Mouse (Mus musculus): Measurements from ENCODE around the gene Cacna2d4.

Gene Cacna2d4

DNA sequence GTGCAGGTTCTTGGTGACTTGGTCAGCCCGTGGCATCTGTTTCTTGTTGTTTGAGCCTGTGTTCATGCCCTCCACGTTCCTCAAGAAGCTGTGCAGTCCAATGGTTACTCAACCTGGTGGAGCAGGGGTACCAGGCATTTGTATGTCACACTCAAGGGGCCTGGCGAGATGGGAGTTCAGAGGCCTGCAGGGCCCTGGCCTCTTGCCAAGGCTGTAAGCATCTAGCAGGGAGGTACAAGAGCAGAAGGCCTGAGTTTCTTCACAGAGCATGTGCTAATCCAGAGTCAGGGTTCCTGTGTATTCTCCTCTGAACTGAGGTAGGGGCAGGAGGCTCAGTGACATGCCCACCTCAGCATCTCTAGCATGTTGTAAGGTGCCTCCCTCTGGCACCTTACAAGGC lies 76.8 kb downstream of the Cacna2d4 start:
- DNase-seq (ENCODE audit: low read depth), result no peak

DNA sequence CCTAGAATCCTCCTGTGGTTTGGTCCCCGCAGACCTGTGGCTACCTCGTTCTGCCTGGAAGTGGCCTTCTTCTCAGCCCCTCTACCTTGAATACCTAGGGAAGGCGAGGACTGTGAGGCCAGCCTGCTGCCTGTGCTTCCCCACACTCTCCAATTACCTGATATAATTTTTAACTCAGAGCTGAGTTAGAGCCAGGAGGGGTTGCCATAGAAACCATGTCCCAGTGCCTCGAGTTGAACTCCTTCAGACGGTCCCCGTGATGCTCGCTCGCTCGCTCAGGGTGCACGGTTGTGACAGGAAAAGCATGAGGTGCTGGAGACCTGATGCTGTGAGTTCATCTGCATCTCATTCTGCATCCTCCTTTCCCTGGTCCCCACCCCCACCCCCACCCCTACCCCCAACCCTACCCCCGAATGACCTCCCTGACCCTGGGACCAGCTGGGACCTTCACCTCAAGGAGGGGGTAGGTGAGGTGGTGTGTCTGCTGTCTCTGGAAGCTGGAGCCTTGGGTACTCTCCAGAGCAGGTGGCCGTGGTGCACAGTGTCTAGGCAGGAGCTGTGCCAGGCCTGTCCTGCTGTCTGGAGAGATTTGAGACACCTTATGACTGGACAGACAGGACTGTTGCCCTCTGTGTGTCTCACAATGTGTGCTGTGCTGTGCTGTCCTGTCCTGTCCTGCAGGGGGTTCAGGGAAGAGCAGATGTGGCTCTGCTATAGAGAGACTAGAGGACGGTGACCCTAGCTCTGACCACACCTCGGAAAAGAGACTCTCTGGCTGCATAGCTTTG lies 77.5 kb downstream of the Cacna2d4 start:
- DNase-seq (ENCODE audit: low read depth), result no peak

DNA sequence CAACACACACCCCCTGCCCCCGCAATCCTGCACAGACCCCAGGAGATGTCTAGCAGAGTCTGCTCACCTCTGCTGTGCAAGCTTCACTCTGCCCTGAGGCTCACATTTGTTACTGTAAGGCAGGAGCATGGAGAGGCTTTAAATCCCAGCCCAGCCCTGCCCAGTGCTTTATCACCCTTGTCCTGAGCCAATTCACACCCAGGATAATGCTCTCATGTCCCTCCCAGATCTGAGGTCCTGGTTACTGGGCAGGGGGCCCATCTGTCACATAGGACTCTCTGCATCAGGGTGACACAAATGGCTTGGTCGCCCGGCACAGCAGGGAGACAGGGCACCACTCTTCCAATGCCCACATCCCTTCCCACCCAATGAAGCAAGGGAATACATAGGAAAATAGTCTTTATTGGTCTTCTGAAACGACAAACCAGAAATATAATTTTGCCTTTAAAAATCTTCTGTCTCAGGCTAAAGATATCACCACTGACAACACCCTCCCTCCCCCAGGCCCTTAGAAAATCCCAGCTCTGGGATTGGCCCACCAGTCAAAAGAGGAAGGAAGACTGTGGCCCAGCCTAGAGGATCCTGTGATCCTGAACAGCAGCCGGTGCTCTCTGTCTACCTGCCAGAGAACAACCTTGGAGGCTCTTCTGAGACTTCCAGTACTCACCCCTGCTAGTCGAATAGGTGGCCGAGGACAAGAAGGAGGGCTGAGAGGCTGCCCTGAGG lies 78.6 kb downstream of the Cacna2d4 start:
- no peak for DNase-seq (ENCODE audit: low read depth)

DNA sequence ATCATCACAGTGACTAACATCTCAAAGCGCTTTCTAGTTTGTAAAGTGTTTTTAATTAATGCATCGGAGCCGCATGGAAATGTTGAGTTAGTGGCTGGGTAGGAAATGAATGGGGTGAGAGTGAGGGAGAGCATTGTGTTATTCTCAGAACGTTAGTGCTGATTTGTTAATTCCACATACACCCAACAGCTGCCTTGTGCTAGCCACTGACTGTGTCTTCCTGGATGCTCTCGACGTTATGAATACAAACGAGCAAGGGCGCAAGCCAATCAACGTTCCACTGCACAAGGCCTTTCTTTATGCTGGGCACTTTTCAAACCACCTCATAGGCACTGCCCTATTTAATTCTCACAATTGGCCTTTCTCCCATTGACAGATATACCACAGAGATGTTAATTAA lies 82.4 kb downstream of the Cacna2d4 start:
- no peak for DNase-seq (ENCODE audit: low read depth)

DNA sequence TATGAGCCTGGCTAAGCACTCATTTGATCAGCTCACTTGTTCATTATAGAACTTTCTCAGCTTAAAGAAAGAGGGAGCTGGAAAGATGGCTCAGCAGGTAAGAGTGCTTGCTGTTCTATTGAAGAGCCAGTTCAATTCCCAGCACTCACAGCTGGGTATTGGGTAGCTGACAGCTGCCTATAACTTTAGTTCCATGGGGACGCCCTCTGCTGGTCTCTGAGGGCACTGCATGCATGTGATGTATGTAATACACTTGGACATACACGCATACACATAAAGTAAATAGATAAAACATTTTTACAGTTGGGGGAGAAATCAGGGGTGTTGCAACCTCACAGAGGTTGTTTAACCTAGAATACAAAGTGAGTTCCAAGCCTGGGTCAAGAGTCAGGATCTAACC lies 83.0 kb downstream of the Cacna2d4 start:
- no peak for DNase-seq (ENCODE audit: low read depth)

DNA sequence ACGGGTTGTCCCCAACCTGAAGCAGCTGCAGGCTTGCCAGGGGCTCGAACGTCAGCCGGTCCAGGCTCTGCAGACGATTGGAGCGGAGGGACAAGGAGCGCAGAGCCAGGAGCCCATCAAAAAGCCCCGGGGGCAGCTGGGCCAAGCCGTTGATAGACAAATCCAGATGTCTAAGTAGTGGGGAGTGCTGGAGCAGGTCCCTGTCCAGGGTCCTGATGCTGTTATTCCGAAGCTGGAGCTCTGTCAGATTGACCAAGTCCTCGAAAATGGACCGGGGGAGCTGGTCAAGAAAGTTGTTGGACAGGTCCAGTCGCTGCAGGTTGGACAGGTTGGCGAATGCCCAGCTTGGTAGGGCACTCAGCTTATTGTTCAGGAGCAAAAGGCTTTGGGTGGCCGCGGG lies 84.2 kb downstream of the Cacna2d4 start:
- peak; percentile 29 for DNase-seq (ENCODE audit: low read depth)

DNA sequence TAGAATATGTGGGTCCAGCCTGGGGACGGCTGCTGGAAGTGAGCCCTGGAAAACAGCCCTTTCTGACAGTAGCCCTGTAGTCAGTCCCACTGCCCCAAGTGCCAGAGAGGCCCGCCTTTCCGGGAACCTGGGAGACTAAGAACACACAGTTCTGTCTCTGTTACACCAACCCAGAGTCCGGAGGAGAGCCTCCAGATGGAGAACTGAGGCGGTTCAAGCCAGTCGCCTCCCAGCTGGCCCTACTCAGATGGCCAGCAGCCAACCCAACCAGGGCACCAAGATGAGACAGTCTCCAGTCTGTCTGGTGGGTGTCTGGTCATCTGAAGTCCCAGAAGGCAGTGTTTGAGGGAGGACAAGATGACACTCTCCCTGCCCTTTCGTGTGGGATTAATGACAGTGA lies 85.4 kb downstream of the Cacna2d4 start:
- no peak for DNase-seq (ENCODE audit: low read depth)

DNA sequence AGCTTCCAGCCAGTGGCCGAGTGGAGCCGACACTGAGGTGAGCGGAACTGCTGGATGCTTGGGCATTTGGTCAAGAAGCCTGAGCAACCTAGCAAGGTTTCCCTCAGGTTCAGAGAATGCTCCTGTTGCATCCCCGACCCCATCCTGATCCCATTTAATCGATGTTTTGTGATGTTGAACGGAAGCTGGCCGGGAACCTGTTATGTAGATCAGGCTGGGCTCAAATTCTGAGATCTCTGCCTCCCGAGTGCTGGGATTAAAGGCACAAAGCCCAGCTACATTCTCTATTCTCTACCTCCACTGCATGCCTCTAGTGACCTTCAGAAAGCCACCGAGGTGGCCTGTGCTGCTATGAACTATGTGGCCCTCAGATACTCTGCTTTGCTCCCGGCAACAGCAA lies 88.5 kb downstream of the Cacna2d4 start:
- DNase-seq (ENCODE audit: low read depth), result no peak

DNA sequence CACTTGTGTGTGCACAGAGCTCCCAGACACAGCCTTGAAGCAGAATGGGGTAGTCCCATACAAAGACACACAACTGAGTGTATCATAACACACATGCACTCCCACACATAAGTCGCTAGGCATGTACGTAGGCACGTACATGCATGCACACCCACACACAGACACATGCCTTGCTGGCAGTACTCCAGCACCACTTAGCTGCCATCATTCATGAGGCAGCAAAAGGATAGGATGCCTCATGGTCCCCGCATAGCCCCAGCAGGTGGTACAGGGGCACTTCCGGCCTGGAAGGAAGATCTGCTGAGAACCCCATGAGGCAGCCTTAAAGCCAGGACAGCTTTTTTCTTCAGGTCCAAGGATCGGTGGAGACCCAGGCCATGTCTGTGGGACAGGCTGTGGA lies 89.7 kb downstream of the Cacna2d4 start:
- no peak for DNase-seq (ENCODE audit: low read depth)

DNA sequence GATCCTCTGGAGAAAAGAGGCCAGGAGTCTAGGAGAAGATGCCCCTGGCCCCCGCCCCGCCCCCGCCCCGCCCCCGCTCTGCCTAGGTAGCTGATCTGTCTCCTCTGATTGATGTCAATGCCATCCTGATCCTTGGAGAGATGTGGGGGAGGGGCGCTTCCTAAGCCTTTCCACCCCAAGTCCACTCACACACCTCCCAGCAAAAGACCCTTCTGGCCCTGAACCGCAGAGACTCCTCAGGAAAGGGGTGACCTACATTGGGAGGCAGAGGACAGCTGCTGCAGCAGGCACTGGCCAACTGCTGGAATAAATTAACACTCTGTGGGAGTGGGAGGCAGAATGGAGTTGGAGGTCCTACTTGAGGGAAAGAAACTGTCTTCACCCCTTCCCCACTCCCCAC lies 90.2 kb downstream of the Cacna2d4 start:
- no peak for DNase-seq (ENCODE audit: low read depth)

DNA sequence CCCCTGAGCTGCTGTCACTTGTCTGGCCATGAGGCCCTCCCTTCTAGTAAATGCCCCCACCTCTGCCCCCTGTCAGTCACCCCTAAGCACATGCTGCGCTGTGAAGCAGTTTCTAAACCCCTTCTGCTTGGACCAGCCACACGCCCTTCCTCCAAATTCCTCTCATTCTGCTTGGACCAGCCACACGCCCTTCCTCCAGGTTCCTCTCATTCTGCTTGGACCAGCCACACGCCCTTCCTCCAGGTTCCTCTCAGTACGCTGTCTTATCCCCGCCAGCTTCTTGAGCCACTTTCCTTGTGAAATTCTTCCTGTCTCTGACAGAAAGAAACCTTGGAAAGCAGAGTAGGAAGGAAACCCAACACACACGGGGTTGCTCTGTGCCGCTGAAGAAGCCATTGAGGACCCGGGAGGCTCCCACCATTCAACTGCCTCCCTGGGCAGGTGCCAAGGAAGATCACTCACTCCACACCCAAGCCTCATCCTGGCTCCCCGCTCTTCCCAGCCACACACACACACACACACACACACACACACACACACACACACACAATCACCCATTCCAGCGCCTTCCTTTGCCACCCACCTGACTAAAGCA lies 92.3 kb downstream of the Cacna2d4 start:
- DNase-seq (ENCODE audit: low read depth), result no peak

DNA sequence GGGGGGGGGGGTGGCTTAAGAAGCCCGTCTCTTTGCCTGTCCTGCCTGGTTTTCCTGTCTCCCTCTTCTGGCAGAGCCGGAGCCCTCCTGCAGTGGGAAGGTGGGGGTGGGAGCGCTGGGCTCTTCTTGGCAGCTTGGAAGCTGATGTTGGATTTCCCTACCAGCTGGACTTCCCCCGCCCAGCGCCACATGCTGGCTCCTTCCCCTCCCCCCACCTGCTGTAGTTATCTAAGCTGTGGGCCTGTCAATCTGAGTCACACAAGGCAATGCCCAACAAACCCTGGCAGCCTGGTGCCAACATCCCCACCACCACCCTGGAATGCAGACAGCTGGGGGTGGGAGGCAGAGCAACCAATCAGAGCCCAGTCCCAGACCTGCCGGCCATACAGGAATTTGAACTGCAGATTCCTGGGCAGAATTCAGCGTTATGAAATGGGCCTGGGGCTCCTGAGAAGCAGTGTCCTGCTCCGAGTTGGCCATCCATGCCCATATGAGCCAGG lies 92.9 kb downstream of the Cacna2d4 start:
- no peak for DNase-seq (ENCODE audit: low read depth)

DNA sequence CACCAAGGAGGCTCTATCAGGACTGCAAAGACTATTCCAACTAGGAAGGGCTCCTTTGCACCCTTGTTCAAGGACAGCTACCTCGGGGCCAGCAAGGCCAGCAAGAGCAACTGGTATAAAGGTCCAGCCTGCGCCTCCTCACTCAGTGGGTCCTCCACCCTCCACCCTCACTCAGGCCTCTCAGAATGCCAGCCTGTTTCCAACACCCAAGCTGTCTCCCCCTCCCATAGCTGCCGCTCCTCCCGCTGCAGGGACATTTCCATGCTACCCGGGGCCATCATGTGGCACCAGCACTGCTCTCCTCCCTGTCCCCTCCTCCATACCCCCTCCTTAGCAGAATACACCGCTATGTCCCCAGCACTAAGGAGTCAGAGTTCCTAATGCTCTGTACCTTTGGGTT lies 93.6 kb downstream of the Cacna2d4 start:
- DNase-seq (ENCODE audit: low read depth), result no peak

DNA sequence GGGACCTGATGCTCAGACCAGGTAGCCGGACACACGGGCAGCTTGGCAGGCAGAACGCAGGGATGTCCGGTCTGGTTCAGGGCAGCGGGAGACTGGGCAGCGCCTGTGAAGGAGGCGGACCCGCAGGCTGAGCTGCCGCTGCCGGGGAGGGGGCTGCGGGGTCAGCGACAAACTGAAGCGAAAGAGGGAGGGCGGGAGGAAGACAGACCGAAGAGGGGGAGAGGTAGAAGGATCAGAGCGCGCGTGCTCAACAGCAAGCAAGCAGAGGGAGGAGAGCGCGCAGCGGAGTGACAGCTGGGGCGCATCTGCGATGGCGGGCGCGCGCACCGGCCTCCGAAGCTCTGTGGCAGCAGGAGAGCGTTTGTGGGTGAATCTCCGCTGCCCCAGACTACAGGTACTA lies 94.2 kb downstream of the Cacna2d4 start, which contains the start of gene Lrtm2:
Lrtm2 (minus strand) TSS at position 261 of the 400 bp plus-strand sequence.
- DNase-seq (ENCODE audit: low read depth), result no peak

DNA sequence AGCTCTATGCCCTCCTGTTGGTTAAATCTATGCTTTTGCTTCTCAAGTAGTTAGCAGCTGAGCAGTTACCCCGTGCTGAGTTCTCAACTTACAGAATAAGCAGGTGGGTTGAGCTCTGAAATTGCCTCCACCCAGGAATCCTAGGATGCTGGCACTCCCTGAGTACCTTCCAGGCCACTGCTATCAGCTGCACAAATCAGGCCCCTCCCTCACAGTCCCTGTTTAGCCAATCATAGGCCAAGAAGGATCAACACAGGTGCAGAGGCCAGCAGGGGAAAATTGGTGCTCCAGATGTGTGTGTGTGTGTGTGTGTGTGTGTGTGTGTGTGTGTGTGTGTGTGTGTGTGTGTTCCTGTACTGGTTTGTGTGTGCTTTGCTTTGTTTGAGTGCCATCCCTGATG lies 95.8 kb downstream of the Cacna2d4 start:
- no peak for DNase-seq (ENCODE audit: low read depth)

DNA sequence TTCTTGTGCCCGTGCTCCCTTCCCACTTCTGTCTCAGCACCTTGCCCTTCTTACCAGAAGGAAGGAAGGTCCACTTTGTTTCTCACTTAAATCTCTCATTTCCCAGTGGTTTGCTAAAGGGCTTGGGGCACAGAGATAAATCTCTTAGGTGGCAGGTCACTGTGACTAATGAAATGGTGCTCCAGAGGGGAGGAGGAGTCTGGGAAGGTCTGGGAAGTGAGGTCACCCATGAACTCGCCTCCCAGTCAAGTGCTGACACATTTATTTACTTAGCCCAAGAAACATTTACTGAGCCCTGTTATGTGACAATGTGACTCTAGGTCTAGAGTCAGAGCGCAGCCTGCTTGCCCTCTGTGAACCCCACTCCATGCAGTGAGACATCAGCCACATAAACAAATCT lies 96.9 kb downstream of the Cacna2d4 start:
- DNase-seq (ENCODE audit: low read depth), result peak; percentile 54

DNA sequence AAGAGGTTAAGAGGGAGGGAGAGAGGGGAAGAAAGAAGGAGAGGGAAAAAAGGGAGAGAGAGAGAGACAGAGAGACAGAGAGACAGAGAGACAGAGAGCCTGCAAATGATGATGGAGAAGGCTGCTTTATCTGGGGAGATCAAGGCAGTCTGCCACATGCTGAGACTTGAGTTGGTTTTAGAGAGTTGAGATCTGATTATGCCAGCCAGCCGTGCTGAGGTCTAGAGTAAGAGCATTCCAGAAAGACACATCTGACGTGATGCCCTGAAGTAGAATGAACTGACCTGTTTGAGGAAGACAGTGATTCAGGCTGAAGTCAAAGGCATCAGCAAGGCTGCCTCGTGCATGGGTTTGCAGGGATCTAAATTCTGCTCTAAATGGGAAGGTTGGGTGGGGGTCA lies 97.5 kb downstream of the Cacna2d4 start:
- DNase-seq (ENCODE audit: low read depth), result no peak

DNA sequence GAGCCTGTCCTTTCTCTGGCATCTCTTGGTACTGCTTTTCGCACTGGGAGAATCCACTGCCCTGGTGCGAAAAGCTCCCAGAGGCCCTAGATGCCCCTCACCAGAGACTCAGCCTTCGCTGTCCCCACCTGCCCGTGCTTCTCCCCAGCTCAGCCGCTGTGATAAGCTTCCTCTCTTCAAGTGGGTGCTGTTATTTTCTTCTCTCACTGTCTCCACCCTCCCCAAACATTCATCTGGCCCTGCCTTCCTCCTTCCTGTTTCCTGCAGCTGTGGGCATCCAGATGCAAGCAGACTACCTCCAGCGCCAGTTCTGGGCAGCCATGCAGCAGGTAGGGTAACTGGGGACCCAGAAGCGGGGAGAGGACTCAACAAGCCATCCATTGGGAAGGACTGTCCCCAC lies 99.8 kb downstream of the Cacna2d4 start:
- no peak for DNase-seq (ENCODE audit: low read depth)

DNA sequence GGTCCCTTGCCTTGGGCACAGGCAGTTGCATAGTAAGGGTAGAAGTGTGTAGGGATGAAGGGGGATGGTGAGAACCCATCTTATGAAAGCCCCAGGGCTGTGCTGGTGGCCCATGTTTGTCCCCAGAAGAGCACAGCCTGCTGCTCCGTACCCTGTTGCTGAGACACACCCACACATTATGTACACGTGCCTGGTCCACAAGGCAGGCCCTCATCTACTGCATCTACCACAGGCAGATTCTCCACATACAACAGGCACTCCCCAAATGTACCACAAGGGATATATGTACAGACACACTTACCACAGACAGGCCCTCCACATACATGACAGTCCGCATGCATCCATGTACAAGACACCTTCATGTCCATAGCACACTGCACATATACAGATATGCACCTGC lies 101.0 kb downstream of the Cacna2d4 start:
- no peak for DNase-seq (ENCODE audit: low read depth)

DNA sequence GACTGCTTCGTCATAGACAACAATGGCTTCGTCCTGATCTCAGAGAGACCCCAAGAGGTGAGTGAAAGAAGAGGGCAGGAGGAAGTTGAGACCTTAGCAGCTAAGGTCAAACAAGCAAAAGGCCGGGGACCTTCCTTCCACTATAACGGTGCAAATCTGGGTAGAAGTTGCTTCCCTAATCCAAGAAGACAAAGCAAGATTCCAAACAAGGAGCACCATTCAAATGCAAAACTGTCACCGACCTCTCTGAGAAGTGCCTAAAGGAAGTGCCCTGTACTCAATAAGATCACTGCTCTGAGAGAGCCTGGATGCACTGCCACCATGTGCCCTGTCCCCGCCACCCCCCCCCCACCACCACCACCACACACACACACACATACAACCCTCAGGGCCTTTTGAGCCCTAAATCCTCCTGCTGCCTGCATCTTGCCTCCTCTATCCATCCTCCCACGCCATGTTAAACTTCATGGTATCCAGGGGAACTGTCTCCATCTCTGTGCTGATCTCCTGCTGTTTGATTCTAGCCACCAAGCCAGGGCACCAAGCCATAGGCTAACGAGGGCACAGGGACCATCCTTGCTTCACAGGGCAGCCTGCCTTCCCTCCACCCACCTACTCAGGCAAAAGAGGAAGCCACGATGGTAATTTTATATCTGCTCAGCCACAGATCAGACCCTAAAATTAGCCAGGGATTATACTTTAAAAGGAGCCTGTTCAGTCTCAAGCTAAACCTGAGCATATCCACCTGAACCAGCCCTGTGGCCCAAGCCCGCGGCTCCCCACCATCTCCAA lies 102.0 kb downstream of the Cacna2d4 start:
- DNase-seq (ENCODE audit: low read depth), result no peak

DNA sequence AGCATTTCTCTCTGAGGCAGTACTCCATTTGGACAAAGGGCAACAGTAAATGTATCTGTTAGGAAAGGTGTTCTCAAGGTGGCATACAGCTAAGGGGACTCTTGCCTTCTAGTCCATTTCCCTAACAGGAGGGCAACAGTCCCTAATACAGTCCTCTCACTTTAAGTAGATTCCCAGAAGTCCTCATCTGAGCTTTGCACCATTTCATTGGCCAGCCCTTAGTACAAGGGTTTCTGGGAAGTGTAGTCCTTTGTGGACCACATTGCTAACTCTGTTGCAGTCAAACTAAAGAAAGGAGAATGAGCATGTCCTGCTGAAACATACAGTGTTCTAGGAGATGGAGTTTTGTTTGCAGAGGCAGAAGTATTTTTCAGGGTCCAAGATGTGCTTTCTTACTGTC lies 105.1 kb downstream of the Cacna2d4 start:
- DNase-seq (ENCODE audit: low read depth), result peak; percentile 51

DNA sequence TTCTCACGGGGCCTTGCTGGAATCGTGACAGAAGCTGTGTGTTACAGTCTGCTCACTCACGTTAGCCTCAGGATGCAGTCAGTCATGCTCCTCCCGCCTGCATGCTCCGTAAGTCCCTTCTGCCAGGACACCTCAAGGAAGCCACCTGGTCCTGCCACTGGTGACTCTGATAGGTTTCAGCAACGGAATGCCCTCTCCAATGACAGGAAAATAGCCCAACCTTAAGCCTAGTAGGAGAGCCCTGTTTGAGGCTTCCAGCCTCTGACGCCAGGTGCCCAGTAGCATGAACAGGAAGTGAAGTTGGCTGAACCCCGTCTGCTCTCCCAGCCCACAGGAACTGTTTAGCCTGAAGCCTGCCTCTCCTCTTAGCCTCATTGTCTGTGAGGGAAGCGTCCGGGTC lies 109.9 kb downstream of the Cacna2d4 start:
- DNase-seq (ENCODE audit: low read depth), result peak; percentile 50
